Mouse (Mus musculus) adrenal gland, postnatal 14 days (tissue): ENCODE data around the gene Flnc. TPM values are rescaled to one million over a fixed set of nuclear protein-coding genes. Genes with fewer than 3 reads are reported as not detected.

Experiments used
- DNase-seq: peaks from one replicate; pipeline ENCODE4 v3.0.0; 2021; ENCODE audit warnings: mixed read lengths
- total RNA-seq: library from RNA; stranded (reverse); gene quantifications from 2 replicates; pipeline ENCODE4 v1.2.3, GENCODE M21; 2021

Gene Flnc
- total RNA-seq, 1 experiment from 2014 or later, result 4.2 TPM

DNA sequence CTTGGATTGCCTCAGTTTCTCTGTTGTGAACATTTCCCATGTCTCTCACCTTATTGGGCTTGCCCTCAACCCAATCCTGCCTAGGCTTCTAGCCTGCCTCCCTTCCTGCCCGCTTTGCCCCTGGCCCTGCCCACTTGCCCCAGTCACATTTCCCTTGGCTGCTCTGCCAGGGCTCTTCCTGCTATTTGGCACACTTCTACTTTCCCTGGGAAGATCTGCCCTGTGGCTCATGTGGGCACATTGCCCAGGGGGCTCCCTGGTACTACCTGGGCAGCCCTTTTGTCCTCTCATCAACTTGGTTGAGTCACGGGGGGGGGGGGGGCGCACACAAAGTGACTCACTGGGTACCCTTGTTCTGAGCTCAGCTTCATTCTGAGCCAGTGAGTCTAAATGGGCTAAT is 900 bp upstream of the Flnc start:
- DNase-seq, result no peak

DNA sequence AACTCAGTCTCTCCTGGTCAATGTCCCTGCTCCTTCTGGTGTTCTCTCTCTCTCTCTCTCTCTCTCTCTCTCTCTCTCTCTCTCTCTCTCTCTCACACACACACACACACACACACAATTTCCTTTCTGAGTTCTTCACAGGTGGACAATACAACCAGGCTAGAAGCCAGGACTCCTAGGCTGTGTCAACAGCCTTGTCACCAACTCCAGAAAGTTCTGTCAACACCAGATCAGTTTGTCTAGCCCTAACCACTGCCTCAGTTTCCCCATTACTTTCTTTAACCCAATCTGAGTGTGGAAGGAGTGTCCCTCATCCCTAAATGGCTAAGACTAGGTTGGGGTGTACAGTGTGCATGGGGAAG is 399 bp upstream of the Flnc start:
- no peak for DNase-seq

DNA sequence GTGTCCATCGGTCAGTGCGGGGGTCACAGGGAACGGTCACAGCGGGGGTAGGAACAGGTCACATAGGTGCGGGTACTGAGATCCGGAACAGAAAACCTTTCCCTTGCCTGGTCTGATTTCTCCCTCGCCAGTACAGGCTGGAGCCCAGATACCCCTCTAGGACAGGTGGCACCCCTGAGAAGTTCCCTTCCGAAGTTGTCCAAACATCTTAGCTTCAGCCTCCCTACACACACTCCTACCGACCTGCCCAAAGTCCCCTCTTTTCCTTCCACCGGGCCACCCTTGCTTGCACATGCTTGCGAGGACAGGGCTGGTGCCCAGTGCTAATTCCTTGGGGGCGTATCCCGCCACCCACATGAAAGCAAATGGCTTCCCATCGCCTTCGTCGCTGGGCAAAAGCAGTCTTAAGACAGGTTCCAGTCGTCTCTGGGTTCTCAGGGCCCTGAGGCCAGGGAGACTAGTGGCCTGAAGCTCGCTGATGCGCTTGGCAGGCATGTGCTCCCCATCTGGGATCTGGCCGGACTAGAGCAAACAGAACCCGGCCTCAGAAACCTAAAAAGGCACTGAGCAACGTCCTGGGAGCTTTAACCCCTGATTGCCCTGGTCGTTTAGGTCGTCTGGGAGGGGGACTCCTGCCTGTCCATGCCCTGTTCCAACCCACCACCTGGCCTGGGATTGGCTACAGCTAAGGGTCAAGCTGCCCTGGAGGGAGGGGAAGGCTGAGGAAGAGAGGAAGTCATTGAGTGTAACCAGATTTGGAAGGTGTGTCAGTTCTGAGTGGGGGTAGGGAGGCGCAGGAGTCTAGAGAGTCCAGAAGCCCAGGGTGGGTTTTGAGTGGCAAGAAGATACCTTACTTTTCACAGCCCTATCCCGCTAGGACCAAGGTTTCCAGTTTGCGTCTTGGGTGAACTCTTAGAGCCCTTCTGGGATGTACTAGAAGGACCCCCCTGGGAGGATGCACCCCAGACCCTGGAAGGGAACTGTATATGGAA is 1.0 kb downstream of the Flnc start:
- DNase-seq, result no peak

DNA sequence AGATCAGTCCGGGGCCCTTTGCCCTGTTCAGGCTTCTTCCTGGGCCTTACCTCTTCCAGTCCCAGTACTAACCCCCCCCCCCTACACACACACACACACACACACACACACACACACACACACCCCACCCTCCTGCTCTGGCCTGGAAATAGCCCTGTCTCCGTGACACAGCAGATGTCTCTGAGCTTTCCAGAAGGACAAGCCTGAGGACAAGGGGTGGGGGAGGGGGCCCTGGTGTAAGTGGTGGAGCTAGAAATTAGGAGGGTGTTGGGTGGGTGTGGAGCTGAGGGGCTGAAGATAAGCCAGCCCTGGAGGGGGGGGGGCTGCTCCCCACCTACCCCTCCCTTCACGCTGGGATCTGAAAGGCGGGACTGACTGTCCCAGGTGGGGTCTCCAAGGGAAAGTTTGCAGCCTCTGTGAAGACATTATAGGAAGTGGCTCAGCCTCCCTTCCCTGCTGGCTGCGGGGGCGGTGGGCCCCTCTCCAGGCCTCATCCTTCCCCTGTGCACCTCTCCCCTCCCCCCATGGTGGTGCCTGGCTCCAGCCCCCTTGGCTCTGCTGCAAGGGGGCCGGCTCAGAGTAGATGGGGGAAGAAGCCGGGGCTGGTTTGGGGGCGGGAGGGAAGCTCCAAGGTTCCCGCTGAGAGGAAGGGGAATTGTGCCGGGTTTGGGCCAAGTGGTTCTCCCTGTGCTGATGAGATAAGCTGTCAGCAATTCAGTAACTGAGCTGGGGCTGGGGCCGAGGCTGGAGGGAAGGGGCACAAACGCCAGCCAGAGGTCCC is 2.0 kb downstream of the Flnc start:
- DNase-seq, result no peak

DNA sequence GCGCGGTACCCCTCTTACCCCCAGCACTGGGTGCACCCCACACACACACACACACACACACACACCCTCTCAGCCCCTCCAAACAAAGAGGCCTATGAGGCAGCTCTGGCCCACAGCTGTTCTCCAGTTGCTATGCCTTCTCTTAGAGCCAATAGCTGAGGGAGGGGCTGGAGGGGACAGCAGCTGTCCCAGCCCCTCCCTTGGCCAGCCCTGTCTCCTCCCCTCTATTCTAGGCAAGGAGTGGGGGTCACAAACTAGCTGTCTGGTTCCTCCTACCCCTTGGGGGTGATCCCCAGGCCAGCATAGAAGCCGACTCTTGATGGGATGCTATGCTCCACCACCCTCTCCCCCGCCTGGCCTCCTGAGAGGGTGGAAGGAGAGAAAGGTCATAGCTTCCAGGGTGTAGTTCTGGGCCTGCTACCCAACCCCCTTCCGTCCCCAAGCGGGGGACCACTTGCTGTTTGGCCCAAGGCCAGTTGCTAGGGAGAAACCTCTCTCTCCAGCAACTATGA is 2.9 kb downstream of the Flnc start:
- DNase-seq, result no peak

DNA sequence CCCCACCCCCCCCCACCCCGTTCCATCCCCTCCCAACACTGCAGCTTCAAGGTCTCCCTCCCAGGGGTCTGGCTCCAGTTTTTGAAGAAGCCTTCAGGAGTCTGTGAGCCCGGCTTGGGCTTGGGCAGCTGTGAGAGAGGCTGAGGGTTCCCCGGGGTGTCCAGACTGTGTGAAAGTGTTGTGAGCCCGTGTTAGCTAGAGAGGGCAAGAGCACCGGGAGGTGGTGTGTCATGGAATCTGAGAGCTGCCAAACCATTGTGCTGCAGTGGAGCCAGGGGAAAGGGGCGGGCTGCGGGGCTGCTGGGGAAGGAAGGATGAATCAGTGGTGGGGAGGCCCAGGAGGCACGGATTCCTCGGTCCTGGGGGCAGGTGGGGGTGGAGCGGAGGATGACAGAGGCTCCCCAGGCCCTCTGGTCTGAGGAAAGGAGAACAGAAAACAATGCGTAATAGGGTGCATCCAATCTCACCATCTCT is 3.4 kb downstream of the Flnc start:
- DNase-seq, result peak; percentile 67

DNA sequence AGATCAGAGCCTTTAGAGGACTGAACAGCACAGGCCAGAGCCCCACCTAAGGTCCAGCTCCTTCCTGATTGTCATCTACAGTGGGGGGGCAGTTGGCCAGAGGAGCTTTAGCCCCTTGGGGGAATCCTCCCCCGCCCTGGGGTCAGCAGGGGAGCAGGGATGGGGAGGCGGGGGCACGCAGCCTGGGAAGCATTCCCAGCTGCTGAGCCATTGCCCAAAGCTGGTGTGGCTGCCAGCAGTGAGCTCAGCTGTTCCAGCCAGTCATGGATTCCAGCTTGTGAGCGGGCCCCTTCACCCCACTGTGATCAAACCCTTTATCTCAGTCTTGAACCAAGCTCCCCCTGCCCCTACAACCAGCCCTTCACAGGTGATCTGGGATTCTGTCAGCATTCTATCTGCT is 6.2 kb downstream of the Flnc start:
- no peak for DNase-seq

DNA sequence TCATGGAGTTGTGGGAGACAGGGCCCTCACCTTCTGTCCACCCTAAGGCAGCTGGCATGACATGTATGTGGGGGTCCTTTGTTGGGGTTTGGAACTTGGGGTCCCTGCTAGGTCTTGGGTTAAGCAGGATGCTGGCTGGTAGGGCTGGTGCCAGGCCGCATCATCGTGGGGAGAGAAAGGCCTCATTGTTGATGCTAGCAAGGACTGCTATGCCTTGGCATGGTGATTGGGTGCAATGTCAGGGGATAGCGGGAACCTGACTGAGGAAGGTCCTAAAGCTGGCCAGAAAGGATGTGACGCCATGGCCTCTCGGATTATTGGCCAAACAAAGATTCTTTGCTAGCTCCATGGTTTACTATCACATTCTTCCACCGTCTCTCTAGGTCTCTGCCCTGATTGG is 6.7 kb downstream of the Flnc start:
- no peak for DNase-seq

DNA sequence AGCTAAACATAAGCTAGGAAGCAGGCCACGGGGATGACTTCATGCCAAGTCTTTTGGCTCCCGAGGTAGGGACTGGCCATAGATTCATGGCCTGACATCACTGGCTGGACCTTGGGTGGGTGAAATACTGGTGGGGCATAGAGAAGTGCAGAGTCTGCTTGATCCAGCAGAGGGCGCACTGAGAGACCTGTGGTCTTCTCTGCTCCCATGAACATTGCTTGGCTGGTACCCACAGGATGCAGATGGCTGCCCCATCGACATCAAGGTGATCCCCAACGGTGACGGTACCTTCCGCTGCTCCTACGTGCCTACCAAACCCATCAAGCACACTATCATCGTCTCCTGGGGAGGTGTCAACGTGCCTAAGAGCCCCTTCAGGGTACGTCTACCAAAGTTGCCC is 11.7 kb downstream of the Flnc start:
- peak; percentile 75 for DNase-seq

DNA sequence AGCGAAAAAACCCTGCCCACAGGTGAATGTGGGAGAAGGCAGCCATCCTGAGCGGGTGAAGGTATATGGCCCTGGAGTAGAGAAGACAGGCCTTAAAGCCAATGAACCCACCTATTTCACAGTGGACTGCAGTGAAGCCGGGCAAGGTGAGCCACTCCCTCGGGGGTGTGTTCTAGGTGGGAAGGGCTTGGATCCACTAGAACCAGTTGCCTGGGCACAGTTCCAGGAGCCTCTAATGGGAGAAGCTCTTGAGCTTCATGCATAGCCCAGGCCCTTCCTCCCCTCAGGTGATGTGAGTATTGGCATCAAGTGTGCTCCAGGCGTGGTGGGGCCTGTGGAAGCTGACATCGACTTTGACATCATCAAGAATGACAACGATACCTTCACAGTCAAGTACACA is 12.3 kb downstream of the Flnc start:
- no peak for DNase-seq

DNA sequence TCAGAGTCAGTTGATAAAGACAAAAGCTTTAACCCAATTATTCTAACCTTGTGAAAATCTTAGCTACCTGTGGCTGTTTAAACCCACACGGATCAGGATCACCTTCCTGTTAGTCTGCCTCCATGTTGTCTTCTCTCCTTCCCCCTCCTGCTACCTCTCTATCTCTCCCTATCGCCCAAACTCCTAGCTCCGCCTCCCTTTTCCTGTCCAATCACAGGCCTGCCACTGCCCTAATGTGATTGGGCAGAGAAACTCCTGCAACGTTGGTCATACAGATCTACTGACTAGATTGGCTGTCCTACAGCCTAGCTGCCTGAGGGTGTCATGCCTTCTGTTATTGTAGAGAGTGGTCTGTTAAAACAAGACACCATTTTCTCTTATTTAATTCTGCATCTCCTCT is 16.8 kb downstream of the Flnc start:
- DNase-seq, result no peak

DNA sequence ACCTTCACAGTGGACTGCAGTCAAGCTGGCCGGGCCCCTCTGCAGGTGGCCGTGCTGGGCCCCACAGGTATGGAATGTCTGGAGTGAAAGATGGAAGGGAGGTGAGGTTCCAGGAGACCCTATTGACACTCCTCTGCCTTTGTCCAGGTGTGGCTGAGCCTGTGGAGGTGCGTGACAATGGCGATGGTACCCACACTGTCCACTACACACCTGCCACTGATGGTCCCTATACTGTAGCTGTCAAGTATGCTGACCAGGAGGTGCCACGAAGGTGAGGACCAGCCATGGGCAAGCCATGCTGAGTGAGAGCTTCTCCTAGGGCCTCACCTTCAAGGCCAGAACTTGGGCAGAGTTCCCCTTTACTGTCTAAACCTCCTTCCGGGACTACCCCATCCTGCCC is 17.6 kb downstream of the Flnc start:
- no peak for DNase-seq

DNA sequence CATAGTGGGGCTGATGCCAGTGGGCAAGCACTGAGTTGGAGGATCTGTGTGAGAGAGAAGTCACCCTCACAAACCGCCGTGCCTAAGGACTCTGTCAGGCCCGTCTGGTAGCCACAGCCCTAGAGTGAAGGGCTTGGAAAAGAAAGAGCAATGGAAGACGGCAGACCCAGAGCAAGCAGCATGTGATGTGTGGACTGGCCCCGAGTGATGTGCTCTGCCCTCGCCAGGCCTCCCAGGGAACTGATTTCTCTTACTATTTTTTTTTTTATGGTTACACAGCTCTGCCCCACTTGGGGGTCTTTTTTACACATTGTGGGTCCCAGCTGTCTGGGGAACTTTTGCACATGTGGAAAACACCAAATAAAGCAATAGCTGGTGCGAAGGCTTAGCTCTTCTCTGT is 28.4 kb downstream of the Flnc start:
- no peak for DNase-seq

DNA sequence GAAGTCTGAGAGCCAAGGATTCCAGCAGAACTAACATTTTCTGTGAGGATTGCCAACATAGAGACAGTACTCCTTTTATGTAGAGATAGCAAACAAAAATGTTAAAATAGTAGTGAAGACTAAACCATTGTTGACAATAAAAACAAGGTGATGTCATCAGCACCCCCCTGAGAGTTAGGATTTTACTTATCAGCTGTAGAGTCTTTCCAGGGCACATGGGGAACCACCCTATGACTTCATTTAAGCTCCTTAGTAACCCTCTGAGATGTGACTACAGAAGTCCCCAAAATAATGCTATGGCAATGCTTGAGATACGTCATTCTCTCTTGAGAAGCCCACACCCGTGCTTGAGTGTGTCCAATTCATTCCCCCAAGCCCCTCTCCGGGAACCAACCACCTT is 30.3 kb downstream of the Flnc start:
- no peak for DNase-seq

DNA sequence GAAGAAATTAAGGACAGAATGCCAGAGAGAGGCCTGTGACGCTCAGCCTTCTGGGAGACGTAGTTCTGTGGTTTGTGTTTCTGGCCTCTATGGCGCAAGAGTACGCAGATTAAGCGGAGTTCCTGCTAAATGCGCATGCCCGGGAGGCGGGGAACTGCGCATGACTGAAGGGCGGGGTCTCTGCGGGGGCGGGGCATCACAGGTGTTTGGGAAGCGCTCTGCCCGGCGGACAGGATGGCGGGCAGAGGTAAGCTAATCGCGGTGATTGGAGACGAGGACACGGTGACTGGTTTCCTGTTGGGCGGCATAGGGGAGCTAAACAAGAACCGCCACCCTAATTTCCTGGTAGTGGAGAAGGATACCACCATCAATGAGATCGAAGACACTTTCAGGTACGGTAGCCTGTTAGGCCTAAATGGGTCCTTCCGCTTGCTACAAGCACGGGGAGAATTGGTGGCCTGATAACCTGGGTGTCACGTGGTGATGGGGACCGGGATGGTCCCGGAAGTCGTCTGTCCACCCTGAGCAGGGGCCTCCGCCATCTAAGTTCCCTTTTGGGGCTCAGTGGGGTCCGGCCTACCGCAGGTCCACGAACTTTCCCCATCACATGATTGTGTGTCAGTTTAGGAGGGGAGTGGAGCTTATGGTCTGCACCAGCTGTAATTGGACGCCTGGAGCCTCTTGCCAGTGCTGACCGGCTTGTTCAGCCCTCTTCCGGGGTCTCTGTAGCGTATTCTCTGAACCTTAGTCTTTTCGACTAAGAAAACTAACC is 34.7 kb downstream of the Flnc start, which contains the start of gene Atp6v1f:
TSS of gene Atp6v1f (plus strand) at position 136 of the 772 bp plus-strand sequence.
- DNase-seq, result peak; percentile 97

DNA sequence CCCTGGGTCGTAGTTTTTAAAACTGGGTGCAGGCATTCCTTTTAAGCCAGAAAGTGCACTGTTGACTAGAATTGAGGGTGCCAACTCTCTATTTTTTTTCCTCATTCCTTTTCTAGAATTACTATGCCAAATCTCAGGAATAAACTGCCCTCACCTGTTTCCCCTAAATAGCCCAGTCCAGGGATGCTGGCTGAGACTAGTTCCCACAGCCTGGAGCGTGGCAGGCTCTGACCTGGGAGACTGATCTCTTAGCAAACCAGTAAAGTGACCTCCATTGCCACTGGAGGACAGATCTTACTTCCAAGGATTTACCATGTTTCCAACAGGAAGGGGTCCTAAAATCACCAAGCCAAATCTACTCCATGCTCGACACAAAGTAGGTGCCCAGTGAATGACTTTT is 35.8 kb downstream of the Flnc start:
- no peak for DNase-seq

DNA sequence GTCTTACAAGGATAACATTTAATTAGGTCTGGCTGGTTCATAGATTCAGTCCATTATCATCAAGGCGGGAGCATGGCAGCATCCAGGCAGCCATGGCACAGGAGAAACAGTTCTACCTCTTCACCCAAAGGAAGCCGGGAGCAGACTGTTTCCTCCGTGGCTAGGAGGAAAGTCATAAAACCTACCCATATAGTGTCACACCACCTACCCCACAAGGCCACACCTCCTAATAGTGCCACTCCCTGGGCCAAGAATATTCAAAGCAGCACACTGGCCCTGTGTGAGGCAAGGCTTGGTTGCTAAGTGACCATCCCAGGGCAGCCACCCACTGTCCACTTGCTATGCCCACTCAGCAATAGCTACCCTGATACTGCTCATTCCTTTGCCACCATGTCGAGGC is 38.1 kb downstream of the Flnc start, which contains the start of gene Atp6v1fnb:
TSS of gene Atp6v1fnb (plus strand) at position 301 of the 400 bp plus-strand sequence.
- DNase-seq, result no peak

DNA sequence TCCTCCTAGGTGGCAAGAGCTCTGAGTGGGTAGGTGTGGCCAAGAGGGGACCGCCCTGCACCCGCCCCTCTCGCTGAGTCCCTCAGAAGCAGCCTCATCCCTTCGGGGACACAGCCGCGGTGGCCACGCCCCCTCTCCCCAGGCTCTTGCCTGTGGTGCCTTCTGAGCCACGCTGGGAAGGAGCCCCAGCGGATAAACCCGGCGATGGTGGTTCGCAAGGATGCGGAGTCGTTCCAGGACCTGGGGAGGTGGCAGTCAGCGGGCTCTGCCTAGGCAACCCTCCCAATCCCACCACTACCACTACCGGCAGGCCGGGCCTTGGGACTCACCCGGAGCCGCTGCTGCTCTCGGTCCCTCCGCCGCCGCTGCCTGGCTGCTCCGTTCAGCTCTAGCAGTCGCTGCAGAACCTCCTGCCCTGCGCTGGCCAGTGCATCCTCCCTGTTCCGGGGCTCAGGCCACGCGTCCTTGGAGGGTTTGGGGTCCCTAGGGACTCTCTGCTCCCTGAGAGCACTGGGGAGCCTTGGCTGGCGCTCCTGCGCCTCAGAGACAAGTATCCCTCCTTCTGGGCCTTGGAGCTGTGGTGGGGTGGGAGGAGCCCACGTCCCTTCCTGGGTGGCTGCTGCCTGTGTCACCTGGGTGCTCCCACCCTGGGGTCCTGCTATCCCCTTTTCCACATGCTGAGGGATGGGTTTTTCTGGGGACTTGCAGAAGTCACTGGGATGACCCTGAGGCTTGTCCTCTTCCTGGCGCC is 41.1 kb downstream of the Flnc start:
- peak; percentile 93 for DNase-seq

DNA sequence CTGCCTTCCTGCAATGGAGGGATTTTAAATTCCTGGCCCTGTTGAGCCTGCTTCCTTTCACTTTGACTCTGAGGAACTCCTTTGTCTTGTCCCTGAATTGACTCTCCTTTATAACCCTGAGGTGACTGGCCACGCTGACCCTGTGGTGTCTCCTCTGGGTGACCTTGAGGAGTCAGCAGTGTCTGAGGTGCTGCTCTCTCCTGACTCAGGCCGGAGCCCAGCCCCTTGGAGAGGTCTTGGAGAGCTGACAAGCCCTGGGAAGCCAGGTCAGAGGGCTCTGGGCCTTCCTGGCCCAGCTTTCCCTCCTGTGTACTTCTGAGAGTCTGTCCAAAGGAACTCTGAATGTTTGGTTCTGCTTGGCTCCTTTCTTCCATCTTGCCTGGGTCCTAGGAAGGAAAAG is 41.7 kb downstream of the Flnc start:
- DNase-seq, result peak; percentile 65

DNA sequence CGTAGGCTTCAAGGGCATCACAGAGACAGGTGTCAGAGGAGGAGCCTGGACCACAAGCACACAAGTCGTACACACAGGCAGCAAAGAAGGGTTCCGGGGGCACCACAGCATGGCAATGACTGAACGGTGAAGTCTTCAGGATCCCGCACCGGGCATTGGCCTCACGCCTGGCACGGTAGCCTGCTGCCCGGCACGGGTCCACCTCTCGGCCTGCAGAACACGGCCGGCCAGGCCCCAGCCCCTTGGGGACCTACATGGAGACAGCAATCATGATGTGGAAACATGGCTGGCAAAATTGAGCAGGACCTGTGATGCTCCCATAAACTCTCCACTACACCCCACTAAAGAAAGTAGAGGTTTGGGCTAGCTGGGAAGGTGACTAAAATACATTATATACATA is 49.6 kb downstream of the Flnc start:
- DNase-seq, result peak; percentile 53
